Mouse (Mus musculus) monocyte, adult 2 months (primary cell): ENCODE results near the gene Ccdc34.

ENCODE experiments used
- DNase-seq, 2 experiments: peaks; one replicate each; pipeline ENCODE4 v3.0.0; 2022; ENCODE audit warnings: low spot score in 2 of 2, low read depth in 1 of 2

Gene Ccdc34

GRCm38 (mm10) chr2:110177879-110178278, 160.3 kb downstream of the Ccdc34 start:
- DNase-seq = no peak

- no peak for DNase-seq
Observed at GRCm38 (mm10) chr2:110179669-110180315, 162.2 kb downstream of the Ccdc34 start.

DNA sequence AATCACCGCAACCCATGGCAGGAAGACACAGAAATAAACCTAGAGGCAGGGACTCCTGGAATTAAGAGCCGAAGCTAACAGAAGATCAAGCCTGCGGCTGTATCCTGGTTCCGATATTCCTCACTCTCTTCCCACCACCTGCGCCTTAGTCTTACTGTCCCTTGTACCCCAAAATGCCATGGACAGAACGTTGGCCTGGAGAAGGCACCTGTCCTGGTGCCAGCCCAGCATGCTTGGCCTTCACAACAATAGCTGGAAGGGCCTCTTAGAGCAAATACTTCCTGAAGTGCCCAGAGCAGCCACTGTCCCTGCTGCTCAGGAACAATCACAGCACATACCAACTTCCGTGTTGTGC, 162.7 kb downstream of the Ccdc34 start:
- DNase-seq = no peak

DNA sequence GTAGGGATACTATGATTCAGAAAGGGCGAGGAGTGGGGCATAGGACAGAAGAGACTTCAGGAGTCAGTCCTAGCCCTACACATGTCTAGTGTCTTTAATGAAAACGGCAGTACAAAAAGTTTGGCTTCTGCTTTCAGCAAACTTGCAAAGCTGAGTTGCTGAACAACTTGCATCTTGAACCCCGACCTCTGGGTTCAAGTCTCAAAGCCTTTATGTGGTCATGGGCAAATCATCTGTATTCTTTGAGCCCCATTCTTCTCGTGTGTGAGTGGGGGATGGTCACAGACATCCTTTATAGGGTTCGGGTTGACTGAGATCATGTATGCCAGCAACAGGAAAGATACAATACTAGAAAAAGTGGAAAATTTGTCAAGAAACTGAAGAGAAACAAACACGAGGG, 164.0 kb downstream of the Ccdc34 start:
- no peak for DNase-seq

DNA sequence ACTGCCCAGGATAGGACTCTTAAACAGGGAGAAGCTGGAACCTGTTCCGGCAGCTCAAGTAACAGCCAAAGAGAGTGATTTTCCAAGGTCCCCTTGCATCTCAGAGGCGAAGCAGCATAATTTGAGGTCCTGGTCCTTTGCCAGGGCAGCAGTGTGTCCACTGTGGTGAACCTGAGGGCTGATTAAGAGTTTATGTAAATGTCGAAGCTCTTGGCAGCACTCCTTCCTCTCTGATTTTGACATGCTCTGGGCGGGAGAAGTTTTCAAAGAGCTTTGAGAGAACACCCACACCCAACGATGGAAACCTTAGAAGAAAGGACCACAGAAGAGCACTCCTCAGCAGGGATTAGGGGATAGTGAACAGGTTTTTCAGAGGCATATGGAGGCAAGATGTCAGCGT, 164.6 kb downstream of the Ccdc34 start:
- DNase-seq = no peak

- DNase-seq = no peak
Observed at GRCm38 (mm10) chr2:110182795-110183486, 165.3 kb downstream of the Ccdc34 start.

GRCm38 (mm10) chr2:110184071-110184470, 166.5 kb downstream of the Ccdc34 start:
- no peak for DNase-seq

- DNase-seq = no peak
Observed at GRCm38 (mm10) chr2:110186427-110186980, 168.9 kb downstream of the Ccdc34 start.

DNA sequence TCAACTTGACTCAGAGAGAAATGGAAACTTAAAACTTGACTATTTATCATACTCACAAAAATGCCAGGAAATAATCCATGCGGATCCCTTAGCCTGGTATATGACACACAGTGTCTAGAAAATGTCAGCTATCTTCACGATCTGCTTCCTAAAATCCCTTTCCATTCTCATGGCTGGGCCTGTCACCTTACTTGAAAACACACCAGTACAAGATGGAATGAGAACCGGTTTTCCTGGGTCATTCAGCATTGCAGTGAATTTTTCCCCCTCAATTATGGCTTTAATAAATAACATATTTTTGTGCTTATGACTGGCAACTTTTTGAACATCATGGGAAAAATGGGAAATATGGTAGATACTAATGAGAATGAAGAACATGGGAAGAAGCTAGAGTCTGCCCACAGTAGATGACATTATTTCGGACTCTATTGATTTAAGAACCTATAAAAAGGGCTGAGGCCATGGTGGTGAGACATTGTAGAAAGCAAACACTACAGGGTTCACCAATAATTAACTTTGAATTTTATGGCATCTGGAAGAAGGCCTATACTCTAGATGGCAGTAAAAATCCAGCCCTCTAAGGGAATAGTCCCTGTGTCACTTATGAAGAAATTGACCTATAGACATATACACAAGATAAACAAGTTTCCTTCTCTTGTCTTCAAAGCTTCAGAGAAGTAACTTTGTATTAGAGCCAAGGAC, 171.2 kb downstream of the Ccdc34 start:
- DNase-seq = no peak

DNA sequence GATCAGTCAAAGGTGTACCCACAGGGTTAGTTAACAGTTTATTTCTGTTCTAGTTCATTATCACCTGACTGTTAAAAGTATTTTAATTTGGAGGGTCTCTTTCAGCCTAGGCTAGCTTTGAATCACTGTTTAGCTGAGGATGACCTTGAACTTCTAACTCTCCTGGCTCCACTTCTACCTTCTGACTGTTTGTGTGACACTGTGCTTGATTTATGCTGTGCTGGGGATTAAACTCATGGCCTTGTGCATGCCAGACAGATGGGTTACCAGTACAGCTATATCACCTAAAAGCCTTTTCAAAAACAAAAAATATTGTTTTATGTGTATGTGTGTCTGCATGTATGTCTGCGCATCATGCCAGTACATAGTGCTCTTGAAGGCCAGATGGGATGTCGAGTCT, 172.8 kb downstream of the Ccdc34 start:
- no peak for DNase-seq

- no peak for DNase-seq
Observed at GRCm38 (mm10) chr2:110191186-110191690, 173.6 kb downstream of the Ccdc34 start.

DNA sequence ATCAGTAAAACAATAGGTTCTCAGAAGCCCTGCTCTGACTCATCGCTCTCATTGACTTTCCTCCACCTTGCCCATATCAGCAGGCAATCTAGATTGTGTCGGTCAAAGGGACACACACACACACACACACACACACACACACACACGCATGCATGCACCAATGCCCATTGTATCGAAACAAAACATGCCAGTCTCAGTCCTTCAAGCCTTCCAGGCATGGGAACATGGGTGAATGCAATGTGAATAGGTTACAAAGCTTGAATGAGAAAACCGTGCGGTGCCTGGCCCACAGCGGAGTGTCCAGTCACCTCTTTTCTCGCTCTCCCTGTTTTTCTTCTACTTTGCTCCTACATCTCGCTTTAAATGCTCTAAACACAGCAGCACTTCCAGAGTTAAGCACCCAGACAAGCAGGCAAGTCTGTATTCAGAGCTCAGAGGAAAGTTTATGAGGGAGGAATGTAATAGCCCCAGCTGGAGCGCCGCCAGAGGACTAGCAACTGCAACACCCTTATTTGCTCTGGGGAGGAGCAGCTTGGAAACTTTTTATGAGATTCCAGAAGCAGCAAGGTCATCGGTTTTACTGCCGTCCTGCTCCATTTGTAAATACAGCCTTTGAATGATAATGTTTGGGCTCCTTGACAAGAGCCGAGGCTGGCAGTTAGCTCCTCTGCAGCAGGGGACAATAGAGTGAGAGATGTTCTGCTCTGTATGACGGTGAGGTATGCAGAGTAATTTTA, 174.5 kb downstream of the Ccdc34 start:
- DNase-seq = no peak

- DNase-seq = no peak
Observed at GRCm38 (mm10) chr2:110192702-110193312, 175.2 kb downstream of the Ccdc34 start.

- DNase-seq = no peak
Observed at GRCm38 (mm10) chr2:110196551-110196950, 178.9 kb downstream of the Ccdc34 start.

DNA sequence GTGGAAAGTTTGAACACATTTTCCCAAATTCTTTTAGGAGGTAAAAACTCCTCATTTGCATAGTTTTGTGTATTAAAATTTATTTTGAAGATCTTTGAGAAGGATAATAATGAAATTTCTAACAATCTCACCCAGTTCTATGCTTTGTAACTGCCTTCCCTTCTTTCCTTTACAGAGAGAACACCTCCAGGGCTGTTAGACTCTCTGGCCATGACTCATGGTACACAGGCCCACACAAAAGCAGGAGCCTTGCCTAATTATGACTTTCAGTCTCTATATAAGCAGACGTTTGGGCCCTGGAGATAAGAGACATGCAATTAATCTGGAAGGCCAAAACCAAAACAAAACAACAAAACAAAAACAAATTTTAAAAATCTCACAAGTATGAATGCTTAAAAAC, 182.0 kb downstream of the Ccdc34 start:
- no peak for DNase-seq

DNA sequence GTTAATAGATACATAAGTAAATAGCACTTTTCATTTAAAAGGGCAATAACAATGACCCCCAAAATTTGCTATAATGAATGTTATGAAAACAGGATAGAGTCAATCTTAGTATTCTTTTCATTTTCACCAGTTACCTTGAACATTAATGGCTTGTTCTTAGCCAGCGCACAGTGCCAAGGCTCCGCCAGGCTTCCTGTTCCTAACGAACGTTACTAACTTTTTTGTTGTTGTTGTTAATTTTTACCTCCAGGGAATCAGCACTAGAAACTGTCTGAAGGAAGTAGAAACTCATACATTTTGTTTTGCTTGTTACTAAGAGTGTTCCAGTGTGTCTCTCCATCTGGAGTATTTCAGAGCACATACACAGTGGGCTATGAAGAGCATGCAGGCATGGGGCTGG, 184.2 kb downstream of the Ccdc34 start:
- DNase-seq = no peak

GRCm38 (mm10) chr2:110202716-110203497, 185.3 kb downstream of the Ccdc34 start:
- DNase-seq = no peak

- DNase-seq = no peak
Observed at GRCm38 (mm10) chr2:110204169-110204568, 186.6 kb downstream of the Ccdc34 start.

- DNase-seq = no peak
Observed at GRCm38 (mm10) chr2:110204705-110205318, 187.2 kb downstream of the Ccdc34 start.
